Mouse (Mus musculus) bone marrow, adult 2 months (tissue): Measurements from ENCODE around the gene Rheb. TPM values are rescaled to one million over a fixed set of nuclear protein-coding genes. Genes with fewer than 3 reads are reported as not detected.
"Not testable (repeated sequence)": the region's sequence is repeated elsewhere in the genome, so short reads cannot be mapped to it uniquely, and the experiment has no call there.

Experiments
- H3K27ac ChIP-seq: fragments of 200-500 bp; 2 replicates; pipeline ENCODE4 v1.5.1; 2012; ENCODE audit warnings: low read depth, mild to moderate bottlenecking, control low read depth, inconsistent platforms, low read length; ENCODE audit not compliant: control insufficient read depth, poor library complexity, insufficient read depth
- H3K4me1 ChIP-seq: fragments of 200-500 bp; 2 replicates; pipeline ENCODE4 v1.6.1; 2011; ENCODE audit warnings: low read length; ENCODE audit not compliant: control insufficient read depth, insufficient read depth
- H3K4me3 ChIP-seq: fragments of 200-500 bp; replicated peaks from 2 replicates; pipeline ENCODE3; 2011; ENCODE audit warnings: mild to moderate bottlenecking, low read depth, low read length, control low read depth; ENCODE audit not compliant: control insufficient read depth
- CTCF ChIP-seq: fragments of 200-500 bp; IDR thresholded peaks from 2 replicates; pipeline ENCODE4 v1.5.1; 2011; ENCODE audit warnings: low read length, control low read depth; ENCODE audit not compliant: control insufficient read depth, insufficient read depth
- POLR2A ChIP-seq: fragments of 200-500 bp; IDR thresholded peaks from 2 replicates; pipeline ENCODE4 v1.6.1; 2011; ENCODE audit warnings: low read depth, mild to moderate bottlenecking, control low read depth, low read length, borderline replicate concordance; ENCODE audit not compliant: control insufficient read depth
- WGBS: fragments of 180-500 bp; shearing (Covaris S2); methylation state at CpG from one replicate; pipeline ENCODE4 v1.1.7; 2018; 5-methylcytosine and 5-hydroxymethylcytosine counted together
- polyA plus RNA-seq: library from polyadenylated mRNA; stranded (reverse); fragments of >200 nt; gene quantifications from 2 replicates; pipeline ENCODE4 v1.2.4, GENCODE M21; 2011; ENCODE audit warnings: low replicate concordance; ENCODE audit not compliant: missing spikeins, insufficient read depth, insufficient read length

Gene Rheb
- polyA plus RNA-seq, 1 experiment: 42.3 TPM

- WGBS: 84% methylated on average over 3 of the region's 3 CpGs
- H3K4me1 ChIP-seq: peaks cover 2% of the 10 kb centered on the region; the same call in 1 of the 2 replicates
- TF ChIP-seq CTCF (no peak), POLR2A (no peak)
- no peak overlapping the region for H3K27ac ChIP-seq
- H3K4me3 ChIP-seq: no peak overlapping the region
These were observed 11.8 kb upstream of the Rheb start for GRCm38 (mm10) chr5:24854256-24854655.

DNA sequence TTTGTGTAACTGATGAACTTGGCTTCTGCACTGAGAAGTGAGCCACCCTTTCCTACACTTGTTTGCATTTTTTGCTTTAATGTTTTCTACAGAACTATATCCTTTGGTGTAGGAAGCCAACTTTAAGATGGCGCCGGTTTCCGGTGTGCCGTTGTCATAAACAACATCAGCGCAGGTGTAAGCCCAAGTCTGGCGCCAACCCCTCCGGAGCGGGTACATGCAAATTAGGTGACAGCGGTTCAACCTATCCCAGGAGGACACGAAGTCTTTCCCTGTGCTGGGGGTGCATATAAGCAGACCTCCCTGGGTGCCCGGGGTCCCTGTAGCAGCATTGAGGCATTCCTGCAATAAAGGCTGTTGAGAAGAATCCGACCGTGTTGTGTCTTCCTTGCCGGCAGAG is 5.8 kb upstream of the Rheb start:
- not testable (repeated sequence) for H3K4me3 ChIP-seq, H3K27ac ChIP-seq, H3K4me1 ChIP-seq
- WGBS: 88% methylated on average over 14 of the region's 14 CpGs

DNA sequence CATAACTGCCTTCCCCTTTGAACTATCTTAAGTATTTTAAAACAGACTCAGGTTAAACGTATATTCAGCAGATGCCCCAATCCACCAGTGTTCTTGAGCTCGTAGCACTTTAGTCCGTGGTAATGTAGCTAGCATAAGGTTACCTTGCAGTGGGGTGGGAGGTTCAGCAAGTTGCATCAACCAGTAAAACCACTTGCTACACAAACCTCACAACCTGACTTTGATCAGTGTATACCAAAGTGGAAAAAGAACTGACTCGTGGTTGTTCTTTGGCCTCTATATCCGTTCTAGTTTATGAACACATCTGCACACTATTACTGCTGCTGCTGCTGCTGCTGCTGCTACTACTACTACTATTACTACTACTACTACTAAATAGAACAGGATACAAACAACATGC is 1.4 kb upstream of the Rheb start:
- H3K4me3 ChIP-seq: no peak overlapping the region
- no peak overlapping the region for H3K27ac ChIP-seq
- WGBS: 77% methylated on average over 5 of the region's 5 CpGs
- no peak for TF ChIP-seq POLR2A
- no peak for TF ChIP-seq CTCF
- peaks cover 2% of the 10 kb centered on the region; the same call in 1 of the 2 replicates for H3K4me1 ChIP-seq

GRCm38 (mm10) chr5:24843103-24843475 is 665 bp upstream of the Rheb start:
- TF ChIP-seq CTCF: no peak
- TF ChIP-seq POLR2A: no peak
- 1% methylated on average over 21 of the region's 21 CpGs for WGBS
- Histone ChIP-seq H3K4me3 (peak overlapping the region; percentile 52), H3K4me1 (peaks cover 2% of the 10 kb centered on the region; the same call in 1 of the 2 replicates), H3K27ac (peak overlapping the region; percentile 76)

GRCm38 (mm10) chr5:24841662-24842273 is 656 bp downstream of the Rheb start:
- H3K27ac ChIP-seq: peak overlapping the region; percentile 100
- H3K4me1 ChIP-seq: peaks cover 2% of the 10 kb centered on the region; the same call in 1 of the 2 replicates
- TF ChIP-seq CTCF: no peak
- TF ChIP-seq POLR2A: no peak
- peak overlapping the region; percentile 85 for H3K4me3 ChIP-seq
- under 1% methylated on average over 50 of the region's 50 CpGs for WGBS

DNA sequence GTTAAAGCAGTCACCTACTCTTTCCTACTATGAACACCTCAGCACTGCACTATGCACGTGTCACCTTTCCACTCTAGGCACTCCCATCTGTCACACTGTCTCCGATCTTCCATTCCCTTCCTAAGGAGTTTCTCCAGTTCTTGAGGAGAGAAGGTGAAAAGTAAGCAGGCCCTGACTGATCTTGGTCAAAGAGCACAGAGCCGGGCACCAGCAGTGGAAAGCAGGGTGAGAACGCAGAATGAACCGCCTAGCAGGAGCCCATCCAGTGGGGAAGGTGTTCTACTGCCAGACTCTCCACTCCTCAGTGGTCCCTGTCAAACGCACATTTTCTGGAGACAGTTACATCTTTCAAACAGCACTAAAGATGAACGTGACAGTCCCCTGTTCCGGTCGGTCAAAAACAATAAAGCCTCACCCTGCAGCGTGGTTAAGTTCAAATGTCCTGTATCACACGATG is 1.4 kb downstream of the Rheb start:
- Histone ChIP-seq H3K4me1 (peaks cover 2% of the 10 kb centered on the region; the same call in 1 of the 2 replicates), H3K4me3 (peak overlapping the region; percentile 85), H3K27ac (no peak overlapping the region)
- TF ChIP-seq CTCF (no peak), POLR2A (no peak)
- WGBS: 9% methylated on average over 11 of the region's 11 CpGs

GRCm38 (mm10) chr5:24834491-24834890 is 7.9 kb downstream of the Rheb start:
- WGBS: 47% methylated on average over 5 of the region's 5 CpGs
- Histone ChIP-seq H3K4me1 (no peaks in the 10 kb centered on the region; the same call in 1 of the 2 replicates), H3K4me3 (no peak overlapping the region), H3K27ac (no peak overlapping the region)
- TF ChIP-seq CTCF: no peak
- no peak for TF ChIP-seq POLR2A

GRCm38 (mm10) chr5:24831912-24832311 is 10.5 kb downstream of the Rheb start:
- Histone ChIP-seq H3K4me3 (no peak overlapping the region), H3K4me1 (peaks cover 3% of the 10 kb centered on the region), H3K27ac (no peak overlapping the region)
- TF ChIP-seq POLR2A (no peak), CTCF (no peak)
- 77% methylated on average over 3 of the region's 3 CpGs for WGBS

DNA sequence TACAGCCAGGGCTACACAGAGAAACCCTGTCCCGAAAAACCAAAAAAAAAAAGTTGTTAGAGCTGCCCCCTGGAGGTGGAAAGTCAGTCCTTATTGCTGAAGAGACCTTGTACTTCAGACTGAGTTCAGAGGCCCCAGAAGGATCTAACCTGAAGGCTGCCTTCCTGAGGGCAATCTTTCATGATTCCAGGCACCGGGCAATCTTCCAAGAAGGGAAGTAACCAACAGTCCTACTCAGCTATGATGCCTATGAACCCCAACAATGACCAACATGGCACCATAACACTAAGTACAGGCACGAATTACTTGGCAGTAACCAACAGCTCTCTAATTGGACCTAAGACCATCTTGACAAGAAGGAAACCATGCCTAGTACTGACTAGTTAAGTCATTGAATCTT is 14.0 kb downstream of the Rheb start:
- H3K4me3 ChIP-seq: no peak overlapping the region
- TF ChIP-seq POLR2A: no peak
- TF ChIP-seq CTCF: no peak
- WGBS: 62% methylated on average over 3 of the region's 3 CpGs
- H3K27ac ChIP-seq: no peak overlapping the region
- H3K4me1 ChIP-seq: peaks cover 8% of the 10 kb centered on the region
